Mouse (Mus musculus): ENCODE measurements around the gene Masp2.

Masp2 gene

DNA sequence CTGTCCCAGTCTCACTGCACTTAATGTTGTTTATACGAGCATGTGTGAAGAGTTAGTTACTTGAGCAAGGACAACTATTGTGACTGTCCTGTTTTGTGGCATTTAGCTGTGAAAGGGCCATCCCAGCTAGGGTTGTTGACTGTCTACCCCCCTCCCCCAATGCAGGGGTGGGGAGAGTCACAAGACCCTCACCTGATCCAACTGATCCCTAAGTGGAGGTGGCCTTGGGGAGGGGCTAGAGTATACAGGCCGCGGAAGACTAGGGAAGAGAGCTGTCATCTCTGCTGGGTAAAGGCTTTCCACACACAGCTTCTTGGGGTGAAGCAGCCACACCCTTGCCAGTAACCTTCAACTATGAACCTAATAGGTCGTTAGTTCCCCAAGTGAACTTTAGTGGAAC lies 2.0 kb upstream of the Masp2 start:
- no peak for DNase-seq (ENCODE audit: low spot score in 2 of 2)

DNA sequence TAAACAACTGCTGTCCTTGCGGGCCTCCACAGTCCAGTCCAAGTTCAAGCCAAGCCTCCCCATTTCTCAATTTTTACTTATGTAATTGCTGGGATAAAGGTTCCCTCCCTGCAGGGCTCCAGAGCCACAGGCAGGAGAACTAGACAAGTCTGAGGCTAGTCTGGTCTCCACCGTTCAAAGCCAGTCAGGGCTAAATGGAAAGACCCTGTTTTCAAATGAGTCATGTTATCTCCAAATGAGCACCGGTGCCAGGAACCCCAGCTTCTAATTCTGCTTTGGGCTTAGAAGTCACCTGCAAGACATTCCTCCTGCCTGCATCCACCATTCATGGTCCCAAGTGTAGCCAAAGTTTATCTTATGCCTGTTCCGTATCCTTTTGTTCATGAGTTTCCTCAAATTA lies 483 bp upstream of the Masp2 start:
- no peak for DNase-seq (ENCODE audit: low spot score in 2 of 2)

DNA sequence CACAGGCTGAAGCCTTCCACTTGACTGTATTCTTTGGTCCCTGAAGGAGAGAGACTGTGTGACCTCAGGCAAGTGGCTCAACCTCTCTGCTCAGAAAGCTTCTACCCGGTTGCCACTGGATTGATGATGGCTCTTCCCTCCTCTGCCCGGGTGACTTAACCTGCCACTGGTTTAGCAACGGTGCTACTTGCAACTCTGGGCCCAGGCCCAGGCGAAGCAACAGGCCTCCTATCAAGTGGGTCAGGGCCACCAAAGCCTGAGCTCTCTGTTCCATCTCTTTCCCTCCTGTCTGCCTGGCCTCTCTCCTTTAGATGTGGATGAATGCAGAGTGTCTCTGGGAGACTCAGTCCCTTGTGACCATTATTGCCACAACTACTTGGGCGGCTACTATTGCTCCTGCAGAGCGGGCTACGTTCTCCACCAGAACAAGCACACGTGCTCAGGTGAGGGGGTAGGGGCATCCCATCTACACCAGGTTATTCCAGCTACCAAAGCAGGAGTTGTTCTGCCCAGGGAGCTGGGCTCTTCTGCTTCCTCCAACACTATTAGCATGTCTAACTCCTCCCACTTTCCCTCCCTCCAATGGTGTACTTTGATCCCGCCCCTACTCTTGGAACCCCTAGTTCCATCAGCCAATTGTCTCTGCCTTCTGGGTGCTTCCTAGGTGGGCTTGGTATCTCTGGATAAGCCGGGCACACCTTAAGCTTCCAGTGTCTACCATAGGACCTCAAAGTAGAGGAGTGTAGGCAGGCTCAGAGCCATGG lies 1.2 kb downstream of the Masp2 start:
- DNase-seq (ENCODE audit: low spot score in 2 of 2) = no peak

DNA sequence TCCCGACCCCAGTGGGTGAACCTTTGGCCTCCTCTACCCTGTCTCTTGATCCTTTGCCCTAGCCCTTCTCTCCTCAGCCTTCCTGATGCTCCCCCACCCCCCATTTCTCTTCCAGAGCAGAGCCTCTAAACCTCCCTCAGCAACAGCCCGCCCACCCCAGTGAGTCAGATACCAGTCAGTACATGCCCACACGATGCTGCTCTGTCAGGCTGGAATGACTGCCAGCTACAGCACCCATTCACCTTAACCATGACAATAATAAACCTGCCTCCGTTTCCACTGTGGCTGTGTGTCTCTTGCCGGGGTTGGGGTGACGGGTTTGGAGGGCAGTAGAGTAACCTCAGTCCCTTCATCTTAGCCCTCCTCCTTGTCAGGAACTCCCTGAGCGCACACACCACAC lies 1.8 kb downstream of the Masp2 start:
- no peak for DNase-seq (ENCODE audit: low spot score in 2 of 2)

DNA sequence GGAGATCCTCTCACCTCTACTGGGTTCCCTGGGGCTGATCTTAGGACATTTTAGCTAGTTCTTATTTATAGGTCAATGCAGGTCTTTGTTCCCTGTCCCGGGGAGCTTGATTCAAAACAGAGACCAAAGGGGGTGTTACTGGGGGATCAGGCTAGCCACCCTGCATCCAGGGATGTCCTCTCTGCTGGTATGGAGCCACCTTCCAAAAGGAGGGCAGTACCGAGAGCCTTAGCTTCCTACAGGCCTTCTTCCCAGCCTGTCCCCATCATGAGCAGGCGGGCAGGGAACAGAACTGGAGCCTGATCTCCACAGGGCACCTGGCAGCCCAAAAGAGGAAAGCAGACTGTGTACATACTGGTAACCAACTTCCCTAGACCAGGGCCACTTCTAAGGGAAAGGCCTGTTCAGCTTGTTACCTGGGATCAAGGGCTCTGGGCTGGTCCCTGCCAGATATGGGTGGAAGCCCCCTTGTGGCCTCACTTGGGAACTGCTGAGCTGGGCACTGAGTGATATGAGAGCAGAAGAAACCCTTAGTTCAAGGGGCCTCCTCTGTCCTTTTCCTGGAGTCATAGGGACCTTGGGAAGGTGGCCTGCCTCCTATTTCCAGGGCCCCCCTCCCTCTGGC lies 2.3 kb downstream of the Masp2 start:
- DNase-seq (ENCODE audit: low spot score in 2 of 2) = peak in 1 of 2 experiments; percentile 57

DNA sequence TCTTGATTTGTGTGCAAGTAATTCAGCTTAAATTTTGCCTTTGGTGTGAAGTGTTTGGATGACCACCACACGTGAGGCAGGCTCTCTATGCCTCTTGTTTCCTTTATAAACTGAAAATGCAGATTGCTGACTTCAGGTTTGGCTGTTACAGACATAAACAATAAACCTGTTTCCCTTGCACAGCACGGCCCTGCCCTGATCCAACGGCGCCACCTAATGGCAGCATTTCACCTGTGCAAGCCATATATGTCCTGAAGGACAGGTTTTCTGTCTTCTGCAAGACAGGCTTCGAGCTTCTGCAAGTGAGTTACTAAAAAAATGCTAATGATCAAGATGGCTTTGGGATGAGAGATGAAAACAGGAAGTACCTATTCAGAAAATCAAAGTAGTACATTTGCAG lies 5.4 kb downstream of the Masp2 start:
- DNase-seq (ENCODE audit: low spot score in 2 of 2) = peak in 1 of 2 experiments; percentile 68

DNA sequence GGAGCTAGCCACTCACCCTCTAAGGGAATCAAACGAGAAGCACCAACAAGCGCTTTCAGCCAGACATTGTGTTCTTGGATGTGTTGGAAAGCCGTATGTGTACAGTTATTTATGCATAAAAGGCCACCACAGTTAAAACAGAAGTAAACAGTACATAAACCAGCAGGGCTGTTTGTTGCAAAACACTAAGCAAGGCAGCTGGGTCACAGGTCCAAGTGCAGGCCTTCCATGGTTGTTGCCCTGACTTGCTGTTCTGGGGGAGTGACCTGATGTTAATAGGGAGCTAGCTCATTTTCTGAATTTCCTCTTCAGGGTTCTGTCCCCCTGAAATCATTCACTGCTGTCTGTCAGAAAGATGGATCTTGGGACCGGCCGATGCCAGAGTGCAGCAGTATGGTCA lies 7.5 kb downstream of the Masp2 start:
- no peak for DNase-seq (ENCODE audit: low spot score in 2 of 2)

DNA sequence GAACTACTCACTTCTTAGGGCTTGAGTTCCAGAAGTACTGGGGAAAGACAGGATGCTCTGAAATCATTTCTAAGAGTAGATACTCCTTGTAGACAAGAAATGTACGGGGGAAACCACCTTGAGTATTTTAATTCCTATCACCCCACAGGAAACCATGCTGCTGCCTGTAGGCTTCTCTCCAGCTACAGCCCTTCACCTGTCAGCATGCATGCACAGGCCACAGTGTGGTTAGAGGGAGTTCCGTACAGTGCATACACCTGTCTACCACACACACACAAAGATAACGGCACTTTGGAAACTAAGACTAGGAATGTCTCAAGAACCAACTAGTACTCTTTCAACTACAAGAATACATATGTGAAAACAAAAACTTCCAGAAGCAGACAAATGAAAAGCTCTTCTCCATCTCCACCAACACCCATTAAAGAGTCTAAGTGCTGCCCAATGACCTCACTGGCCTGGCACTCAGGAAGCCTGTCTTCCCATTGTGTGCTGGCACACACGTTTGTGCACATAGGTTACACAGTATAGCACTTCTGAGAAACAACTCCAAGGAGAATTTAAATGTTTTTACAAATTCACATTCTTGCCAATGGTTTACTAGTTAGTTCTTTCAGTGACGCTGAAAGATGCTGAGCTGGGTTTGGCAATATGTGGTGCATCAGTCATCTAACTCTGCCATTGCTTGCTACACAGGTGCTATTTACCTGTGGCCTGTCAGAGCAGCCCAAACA lies 8.4 kb downstream of the Masp2 start:
- no peak for DNase-seq (ENCODE audit: low spot score in 2 of 2)

DNA sequence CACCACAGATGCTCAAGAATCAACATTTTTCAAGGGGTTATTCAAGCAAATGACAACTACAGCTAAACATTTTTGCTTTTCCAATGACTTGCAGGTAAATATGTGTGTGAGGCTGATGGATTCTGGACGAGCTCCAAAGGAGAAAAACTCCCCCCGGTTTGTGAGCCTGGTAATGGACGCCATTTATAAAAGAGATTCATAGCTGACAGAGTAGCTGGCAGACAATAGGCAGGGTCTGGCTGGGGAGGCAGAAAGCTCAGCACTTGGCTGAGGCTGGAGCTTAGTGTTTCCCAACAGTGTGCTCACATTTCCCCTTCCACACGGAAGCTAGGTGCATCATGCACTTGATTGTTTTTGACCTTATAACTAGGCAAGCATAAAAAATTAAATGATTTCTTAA lies 10.2 kb downstream of the Masp2 start:
- DNase-seq (ENCODE audit: low spot score in 2 of 2) = no peak

DNA sequence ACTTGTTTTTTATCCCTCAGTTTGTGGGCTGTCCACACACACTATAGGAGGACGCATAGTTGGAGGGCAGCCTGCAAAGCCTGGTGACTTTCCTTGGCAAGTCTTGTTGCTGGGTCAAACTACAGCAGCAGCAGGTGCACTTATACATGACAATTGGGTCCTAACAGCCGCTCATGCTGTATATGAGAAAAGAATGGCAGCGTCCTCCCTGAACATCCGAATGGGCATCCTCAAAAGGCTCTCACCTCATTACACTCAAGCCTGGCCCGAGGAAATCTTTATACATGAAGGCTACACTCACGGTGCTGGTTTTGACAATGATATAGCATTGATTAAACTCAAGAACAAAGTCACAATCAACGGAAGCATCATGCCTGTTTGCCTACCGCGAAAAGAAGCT lies 11.4 kb downstream of the Masp2 start:
- DNase-seq (ENCODE audit: low spot score in 2 of 2) = no peak

DNA sequence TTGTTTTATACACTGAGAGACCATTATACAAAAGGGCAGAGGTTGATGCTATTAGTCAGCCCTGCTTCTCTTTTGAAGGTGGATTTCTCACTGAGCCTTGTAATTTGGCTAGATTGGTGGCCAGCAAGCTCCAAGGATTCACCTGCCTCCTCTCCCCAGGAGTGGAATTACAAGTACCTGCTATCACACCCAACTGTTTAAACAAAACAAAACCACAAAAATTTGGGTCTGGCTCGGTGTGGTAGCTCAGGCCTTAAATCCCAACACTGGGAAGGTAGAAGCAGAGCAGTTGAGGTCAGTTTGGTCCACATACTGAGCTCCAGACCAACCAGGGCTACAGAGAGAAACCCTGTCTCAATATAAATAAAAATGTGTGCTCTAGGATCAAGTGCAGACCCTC lies 17.5 kb downstream of the Masp2 start:
- no peak for DNase-seq (ENCODE audit: low spot score in 2 of 2)

DNA sequence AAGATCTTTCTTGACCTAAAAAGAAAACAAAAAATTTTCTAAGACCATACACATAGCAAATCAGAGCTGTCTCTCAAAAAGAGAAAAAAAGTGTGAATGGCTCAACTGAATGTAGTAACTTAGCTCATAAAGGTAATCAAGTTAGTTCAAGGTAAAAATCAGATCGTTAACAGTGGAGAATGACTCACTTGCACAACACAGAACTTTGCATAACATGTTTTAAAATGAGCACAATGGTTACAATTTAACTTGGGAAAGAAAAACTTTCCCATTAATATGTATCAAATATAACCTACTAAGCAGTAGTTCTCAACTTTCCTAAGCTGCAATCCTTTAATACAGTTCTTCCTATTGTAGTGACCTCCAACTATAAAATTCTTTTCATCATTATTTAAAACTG lies 18.4 kb downstream of the Masp2 start:
- DNase-seq (ENCODE audit: low spot score in 2 of 2) = no peak

DNA sequence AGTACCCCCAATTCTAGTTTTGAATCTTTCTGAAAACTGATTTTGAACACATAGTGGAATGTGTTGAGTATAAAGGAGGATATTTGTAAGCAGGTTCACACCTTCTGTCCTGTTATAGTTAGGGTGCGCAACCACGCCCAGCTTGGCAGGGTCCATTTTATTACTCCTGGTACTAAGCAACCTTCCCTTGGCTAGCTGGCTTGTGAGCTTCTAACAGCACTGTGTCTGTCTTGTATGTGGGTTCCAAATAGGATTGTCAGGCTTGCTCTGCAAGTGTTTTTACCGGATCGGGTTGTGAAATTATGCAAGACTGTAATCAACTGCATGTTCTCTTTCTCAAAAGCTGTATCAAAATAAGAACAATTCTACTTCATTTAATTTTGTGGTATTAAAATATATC lies 20.1 kb downstream of the Masp2 start:
- DNase-seq (ENCODE audit: low spot score in 2 of 2) = no peak

DNA sequence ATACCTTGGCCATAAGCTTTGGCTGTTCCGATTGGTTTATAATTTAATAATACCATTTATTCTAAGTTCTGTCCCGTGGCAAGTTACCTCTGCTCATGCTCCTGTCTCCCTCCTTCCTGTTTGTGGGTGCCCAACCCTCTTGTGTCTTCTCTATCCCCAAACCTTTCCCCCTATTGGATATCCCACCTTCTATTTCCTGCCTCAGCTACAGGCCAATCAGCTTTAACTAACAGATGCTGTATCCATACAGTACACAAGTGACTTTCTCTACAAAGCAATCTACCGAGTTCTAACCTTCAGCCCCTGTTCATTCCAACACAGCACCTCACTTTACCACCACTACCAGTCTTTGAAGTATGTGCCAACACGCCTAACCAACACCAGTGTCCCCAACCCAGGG lies 21.3 kb downstream of the Masp2 start:
- no peak for DNase-seq (ENCODE audit: low spot score in 2 of 2)

DNA sequence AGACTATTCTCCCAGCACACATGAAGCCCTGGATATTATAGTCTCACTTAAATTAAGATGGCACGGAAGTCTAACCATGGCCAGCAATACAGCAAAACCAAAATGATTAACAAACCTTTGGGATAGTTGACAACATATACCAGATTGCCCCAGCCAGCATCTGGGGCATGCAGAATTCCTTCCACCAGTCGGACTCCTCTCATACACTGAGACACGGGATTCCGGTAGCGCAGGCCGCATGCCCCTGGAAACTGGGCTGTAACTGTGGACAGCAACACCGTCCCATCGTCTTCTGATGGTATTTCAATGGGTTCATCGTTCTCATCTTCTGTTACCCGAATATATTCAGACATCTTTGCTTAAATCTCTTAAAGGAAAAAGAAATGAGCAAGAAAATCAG lies 22.7 kb downstream of the Masp2 start:
- no peak for DNase-seq (ENCODE audit: low spot score in 2 of 2)

DNA sequence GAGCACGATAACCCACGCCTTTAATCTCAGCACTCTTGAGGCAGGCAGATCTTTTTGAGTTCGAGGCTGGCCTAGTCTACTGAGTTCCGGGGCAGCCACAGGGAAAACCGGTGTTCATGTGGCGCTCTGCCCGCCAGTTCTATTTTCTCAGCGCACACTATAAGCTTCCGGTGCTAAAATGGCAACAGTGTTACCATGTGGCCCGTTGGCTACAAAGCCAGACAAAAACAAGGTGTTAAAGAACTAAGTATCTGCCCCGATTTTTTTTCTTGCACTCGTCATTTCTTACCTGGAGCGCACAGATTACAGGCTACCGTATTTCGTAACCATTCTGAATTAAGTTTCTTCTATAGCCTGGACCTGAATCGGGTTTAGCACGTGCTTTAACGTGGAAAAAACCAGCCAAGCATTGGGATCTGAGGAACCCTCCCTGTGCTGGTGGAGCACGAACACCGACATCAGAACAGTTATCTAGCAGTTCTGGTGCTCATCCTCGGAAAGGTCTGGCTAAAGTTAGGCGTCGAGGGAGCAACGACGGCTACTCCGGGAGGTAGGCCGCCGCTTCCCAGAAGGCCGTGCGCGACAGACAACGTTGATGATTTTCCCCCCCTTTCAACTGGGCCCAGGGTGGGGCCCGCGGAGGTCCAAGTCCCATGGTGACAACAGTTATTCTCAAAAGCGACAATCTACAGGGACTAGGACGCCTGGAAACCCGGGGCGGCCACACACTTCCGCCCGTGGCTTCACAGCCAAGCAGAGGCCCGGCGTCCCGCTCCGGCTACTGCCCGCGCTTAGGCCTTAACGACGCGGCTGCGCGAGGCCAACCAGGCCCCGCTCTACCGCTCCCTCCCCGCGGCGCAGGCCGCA lies 23.6 kb downstream of the Masp2 start:
- no peak for DNase-seq (ENCODE audit: low spot score in 2 of 2)

DNA sequence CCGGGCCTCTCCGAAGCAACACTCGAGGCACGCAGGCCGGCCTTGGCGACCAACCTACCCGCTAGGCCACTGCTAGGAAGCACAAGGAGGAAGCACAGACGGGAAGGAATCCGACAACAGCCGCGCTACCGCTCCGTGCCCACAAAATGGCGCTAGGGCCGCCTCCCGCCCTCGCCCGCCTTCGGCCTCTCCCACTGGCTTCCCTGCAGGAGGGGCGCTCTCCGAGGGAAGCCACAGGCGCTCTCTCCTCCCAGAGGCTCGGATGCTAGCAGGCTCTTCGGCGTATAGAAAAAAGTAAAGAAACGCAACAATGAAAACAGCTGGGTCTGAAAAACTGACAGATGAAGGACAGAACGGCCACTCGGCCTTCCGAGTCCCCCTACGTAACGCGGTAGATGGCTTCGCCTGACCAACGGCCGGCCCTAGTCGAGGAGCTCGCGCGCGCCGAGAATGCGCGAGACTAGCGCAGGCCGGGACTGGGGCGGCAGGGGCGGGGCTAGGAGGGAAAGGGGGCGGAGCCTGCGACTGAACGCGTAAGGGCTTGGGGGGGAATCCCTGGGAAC lies 24.4 kb downstream of the Masp2 start, which contains the start of gene Tardbp:
Tardbp (minus strand) TSS at position 397 of the 563 bp plus-strand sequence.
- DNase-seq (ENCODE audit: low spot score in 2 of 2) = peak; percentile 89 to 96

DNA sequence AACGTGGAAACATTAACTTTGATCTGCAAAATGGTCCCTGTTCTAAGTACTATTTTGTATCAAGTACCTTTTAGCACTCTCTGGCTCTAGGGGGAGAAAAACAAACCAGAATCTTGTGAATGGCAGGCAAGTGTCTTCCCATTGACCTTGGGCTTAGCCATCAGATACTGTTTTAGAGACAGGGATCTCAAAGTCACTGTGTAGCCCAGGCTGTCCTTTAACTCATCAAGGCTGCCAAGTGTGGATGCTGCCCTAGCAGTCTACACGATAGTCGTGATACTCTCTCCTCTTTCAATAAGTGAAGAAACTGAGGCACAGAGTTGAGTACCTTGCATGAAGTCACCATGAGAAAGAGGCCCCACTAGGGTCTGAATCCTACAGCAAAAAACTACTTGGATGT lies 24.9 kb downstream of the Masp2 start:
- DNase-seq (ENCODE audit: low spot score in 2 of 2) = no peak

DNA sequence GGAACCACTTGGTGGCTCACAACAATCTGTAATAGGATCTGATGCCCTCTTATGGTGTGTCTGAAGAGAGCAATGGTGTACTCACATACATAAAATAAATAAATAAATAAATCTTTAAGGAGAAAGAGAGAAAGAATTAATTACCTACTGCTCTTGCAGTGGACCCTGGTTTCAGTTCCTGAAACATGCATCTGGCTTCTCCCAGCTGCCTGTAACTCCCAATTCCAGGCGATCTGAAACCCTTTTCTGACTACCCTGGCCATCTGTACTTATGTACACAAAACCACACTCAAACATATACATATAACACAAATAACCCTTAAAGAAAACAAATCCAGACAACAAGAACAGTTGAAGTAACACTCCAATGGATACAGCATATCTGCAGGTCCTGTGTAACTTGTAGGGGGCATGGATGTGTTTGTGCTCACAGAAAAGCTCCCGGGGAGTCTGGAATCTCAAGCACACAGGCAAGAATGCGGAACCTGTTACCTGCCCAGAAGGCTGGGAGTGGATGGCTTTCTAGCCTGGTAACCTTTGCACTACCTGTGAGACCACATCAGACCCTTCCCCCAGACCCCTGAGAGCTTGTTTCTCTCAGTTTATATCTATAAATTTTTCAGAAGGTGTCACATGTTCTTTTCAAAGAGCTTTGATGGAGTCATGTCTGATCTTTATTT lies 29.8 kb downstream of the Masp2 start:
- DNase-seq (ENCODE audit: low spot score in 2 of 2) = no peak

DNA sequence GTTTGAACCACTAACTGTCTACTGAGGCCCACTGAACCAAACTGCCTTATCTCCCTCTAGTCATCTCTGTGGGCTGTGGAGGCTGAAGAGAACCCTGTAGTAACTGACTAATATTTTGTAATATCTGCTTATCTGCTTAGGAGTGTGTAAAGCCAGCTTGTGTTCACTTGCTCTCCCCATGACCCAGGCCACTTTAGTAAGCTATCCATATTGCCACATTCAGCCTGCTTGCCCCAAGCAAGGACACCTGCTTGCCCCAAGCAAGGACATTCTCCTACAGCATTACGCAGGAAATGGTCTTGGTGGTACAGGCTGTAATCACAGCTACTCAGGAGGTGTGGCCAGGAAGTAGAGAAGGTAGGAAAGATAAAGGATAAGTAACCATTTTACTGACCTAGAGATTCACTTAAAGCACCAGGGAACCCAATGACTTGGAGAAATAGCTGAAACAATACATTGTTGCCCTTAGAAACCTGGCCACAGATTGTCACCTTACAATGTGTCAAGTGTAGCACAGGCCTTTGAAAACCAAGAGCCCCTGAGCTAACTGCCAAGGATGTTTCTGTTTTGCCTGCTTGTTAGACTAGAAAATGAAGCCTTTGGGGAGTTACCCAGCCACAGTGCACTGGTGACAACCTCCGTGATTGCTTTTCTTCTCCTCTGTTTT lies 31.2 kb downstream of the Masp2 start:
- no peak for DNase-seq (ENCODE audit: low spot score in 2 of 2)
